Mouse (Mus musculus): ENCODE measurements around the gene Rpl37a.

Gene Rpl37a

DNA sequence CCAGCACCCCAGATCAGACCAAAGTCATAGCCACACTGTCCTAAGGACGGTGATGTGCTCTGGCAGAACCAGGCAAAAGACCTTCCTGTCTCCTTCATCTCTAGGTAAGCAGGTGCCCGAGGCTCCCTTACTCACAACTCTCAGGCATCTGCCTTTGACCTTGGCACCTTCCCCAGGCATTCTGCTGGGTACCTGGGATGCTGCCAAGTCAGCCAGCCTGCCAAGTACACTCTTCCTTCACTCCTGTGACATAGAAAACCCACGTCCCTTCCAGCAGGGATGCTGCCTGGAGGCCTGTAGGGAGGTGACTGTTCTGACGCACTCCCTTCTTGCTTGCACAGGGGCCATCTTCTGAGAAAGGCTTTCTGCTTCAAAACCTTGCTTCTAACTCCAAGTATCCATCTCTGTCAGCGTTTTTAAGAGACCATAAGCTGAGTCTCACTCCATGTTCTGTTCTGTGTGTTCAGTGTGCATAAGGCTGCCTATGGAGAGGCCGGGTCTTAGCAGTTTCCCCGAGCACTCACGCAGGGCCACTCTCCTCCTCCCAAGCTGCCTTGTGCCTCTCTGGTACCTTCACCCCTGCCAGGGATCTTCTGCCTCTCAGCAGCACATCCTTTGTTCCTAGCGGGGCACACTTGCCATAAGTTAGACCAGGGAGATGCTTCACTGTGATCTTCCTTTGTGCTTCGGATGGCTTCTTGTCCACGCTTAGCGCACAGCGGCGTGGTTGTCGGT is 28.0 kb downstream of the Rpl37a start:
- DNase-seq: peak; percentile 84

DNA sequence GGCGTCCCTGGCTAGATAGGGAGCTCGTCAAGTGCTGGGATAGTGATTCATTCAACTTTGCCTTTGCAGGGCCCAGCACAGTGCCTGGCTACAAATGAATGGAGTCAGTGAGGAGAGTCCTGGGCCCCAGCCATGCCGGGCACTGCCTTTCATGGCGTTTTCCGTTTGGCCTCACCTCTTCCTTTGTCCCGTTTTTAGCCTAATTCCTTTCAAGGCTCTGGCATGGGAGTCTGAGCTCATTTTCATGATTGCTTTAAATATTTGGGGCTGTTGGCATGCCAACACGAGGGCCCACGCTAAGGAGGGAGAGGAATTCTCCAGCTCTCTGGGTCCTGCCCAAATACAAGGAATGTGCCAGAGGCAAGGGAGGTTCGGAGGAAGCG is 28.6 kb downstream of the Rpl37a start:
- DNase-seq: peak; percentile 31

DNA sequence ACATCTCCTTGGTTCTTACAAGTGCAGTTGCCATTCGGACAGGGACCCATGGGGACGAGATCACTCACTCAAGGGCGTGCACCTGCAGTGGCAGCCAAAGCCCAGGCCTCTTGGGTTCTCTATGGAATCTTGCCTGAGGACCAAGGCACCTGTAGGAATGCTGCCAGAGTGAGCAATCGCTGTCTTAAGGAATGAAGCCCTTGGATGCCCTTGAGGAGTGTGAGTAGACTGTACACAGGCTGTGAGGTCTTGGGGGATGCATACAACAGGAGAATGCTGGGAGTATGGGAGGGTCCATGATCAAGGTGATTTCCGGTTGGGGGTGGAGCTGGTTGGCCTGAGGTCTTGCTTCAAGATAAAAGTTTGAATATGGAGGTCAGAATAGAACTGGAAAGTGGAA is 30.3 kb downstream of the Rpl37a start:
- no peak for DNase-seq

- DNase-seq: no peak
Observed at GRCm38 (mm10) chr1:72744816-72745506, 33.9 kb downstream of the Rpl37a start.

DNA sequence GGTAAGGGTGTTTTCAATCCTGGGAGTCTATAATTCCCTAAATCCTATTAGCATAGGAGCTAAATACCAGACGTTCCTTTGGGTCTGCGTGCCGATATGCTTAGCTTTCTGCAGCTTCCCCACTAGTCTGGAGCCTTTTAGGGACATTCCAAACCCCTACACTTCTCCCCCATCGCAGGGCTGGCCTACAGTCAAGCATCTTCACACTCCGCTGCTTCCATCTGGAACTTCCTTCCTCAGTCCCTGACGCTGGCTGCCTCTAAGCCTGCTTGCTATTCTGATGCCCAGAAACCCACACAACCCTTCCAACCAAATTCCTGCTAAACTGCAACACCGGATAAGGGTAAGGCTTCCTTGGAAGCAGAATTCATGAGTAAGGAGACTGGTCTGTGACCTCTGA is 35.3 kb downstream of the Rpl37a start:
- DNase-seq: peak; percentile 78

- DNase-seq: peak; percentile 79
Observed at GRCm38 (mm10) chr1:72751371-72751781, 40.3 kb downstream of the Rpl37a start.

DNA sequence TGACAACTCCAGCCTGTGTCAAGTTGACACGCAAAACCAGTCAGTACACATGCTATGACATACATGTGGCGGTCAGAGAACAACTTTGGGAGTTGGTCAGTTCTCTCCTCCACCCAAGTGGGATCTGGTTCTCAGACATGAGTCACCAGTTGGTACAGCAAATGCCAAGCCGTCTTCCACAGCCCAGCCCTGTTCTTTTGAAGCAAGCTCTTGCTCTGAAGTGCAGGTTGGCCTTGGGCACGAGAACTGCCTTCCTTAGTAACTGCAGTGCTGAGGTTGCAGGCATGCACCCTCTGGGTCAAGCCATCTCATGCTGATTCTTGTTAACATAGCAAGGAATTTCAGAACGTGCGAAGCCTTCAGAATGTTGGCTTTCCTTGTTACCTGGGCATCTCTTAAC is 42.1 kb downstream of the Rpl37a start:
- no peak for DNase-seq

DNA sequence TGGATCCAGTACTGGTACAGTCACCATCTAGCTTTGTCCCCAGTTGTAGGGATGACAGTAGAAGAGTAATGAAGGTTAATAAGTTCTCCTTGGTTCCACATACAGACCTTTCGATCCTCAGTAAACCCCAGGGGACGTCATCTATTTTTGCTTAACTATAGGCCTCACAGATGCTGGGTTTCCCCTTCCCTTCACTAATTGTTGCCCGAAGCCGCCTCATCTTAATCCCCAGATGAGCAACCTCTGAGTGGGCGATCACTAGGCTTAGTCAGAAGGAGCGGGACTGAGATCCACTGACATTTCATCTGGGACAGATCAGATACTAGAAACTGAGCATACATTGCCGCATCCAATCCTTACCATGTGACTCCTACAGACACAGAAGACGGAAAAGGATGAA is 44.1 kb downstream of the Rpl37a start:
- no peak for DNase-seq

GRCm38 (mm10) chr1:72755801-72756200 is 44.7 kb downstream of the Rpl37a start:
- DNase-seq: no peak

- DNase-seq: no peak
Observed at GRCm38 (mm10) chr1:72759758-72760157, 48.7 kb downstream of the Rpl37a start.

All from cerebellum, adult 11-12 months (tissue).